Mouse (Mus musculus) CH12.LX (cell line): Measurements from ENCODE around the gene Gpx5. TPM values are rescaled to one million over a fixed set of nuclear protein-coding genes. Genes with fewer than 3 reads are reported as not detected.

ENCODE experiments used
- DNase-seq: peaks from one replicate; pipeline ENCODE4 v3.0.0-alpha.2; 2013; ENCODE audit errors: extremely low read depth
- H3K27ac ChIP-seq: 2 replicates; pipeline ENCODE4 v1.5.1; 2012; ENCODE audit warnings: low read depth, mild to moderate bottlenecking, control low read depth, moderate library complexity; ENCODE audit not compliant: insufficient read depth
- H3K27me3 ChIP-seq: replicated peaks from 2 replicates; pipeline ENCODE3; 2012; ENCODE audit warnings: inconsistent platforms
- H3K36me3 ChIP-seq, 2 experiments: replicated peaks in 1 of 2; 2 replicates each; pipeline versions ENCODE3 to v1.6.1; 2012; ENCODE audit warnings: inconsistent platforms in 1 of 2, low read length in 1 of 2, mild to moderate bottlenecking in 1 of 2, mixed read lengths in 1 of 2, moderate library complexity in 1 of 2; ENCODE audit not compliant: control insufficient read depth in 1 of 2, insufficient read depth in 1 of 2
- H3K4me1 ChIP-seq, 2 experiments: 2 replicates each; pipeline ENCODE4 v1.6.1; 2012; ENCODE audit warnings: inconsistent platforms in 1 of 2, moderate library complexity in 1 of 2; ENCODE audit not compliant: insufficient read depth in 2 of 2, control insufficient read depth in 1 of 2
- H3K4me2 ChIP-seq: 2 replicates; pipeline ENCODE4 v1.6.1; 2012; ENCODE audit warnings: low read depth, mild to moderate bottlenecking, control low read depth; ENCODE audit not compliant: poor library complexity, insufficient read depth, severe bottlenecking
- H3K4me3 ChIP-seq, 3 experiments: fragments of 150-350 bp in 1 of 3; sonication (generic) in 1 of 3; replicated peaks in 1 of 3; 2 replicates each; pipeline versions ENCODE3 to v1.5.1; 2011 to 2012; ENCODE audit warnings: low read depth in 2 of 3, low read length in 2 of 3, mild to moderate bottlenecking in 2 of 3, moderate library complexity in 2 of 3, control low read depth in 1 of 3, improper control_type of control experiment in 1 of 3, inconsistent platforms in 1 of 3, mixed read lengths in 1 of 3; ENCODE audit not compliant: poor library complexity in 1 of 3
- H3K79me2 ChIP-seq: replicated peaks from 2 replicates; pipeline ENCODE4 v1.6.1; 2012; ENCODE audit warnings: mild to moderate bottlenecking, moderate library complexity; ENCODE audit not compliant: control insufficient read depth, poor library complexity, insufficient read depth, severe bottlenecking; ENCODE audit errors: extremely low read depth
- H3K9ac ChIP-seq: 2 replicates; pipeline ENCODE4 v1.6.1; 2012; ENCODE audit warnings: low read depth, mild to moderate bottlenecking, control low read depth, moderate library complexity; ENCODE audit not compliant: insufficient read depth
- H3K9me3 ChIP-seq: replicated peaks from 2 replicates; pipeline ENCODE3; 2012; ENCODE audit warnings: low read length, inconsistent platforms, mixed read lengths
- BHLHE40 ChIP-seq: IDR thresholded peaks from 2 replicates; pipeline ENCODE4 v1.6.1; 2011; ENCODE audit warnings: mild to moderate bottlenecking, low read depth, low read length, improper control_type of control experiment
- CHD1 ChIP-seq: IDR thresholded peaks from 2 replicates; pipeline ENCODE4 v1.6.1; 2012; ENCODE audit warnings: low read depth, low read length, improper control_type of control experiment, inconsistent platforms
- E2F4 ChIP-seq: IDR thresholded peaks from 2 replicates; pipeline ENCODE4 v1.6.1; 2011; ENCODE audit warnings: low read depth, low read length, improper control_type of control experiment; ENCODE audit not compliant: insufficient replicate concordance
- ELF1 ChIP-seq: IDR thresholded peaks from 2 replicates; pipeline ENCODE4 v1.6.1; 2014; ENCODE audit warnings: low read depth, mild to moderate bottlenecking, inconsistent platforms, low read length, improper control_type of control experiment
- IRF4 ChIP-seq: IDR thresholded peaks from 2 replicates; pipeline ENCODE4 v1.6.1; 2014; ENCODE audit warnings: low read depth, mild to moderate bottlenecking, inconsistent platforms, low read length, improper control_type of control experiment
- JUN ChIP-seq: IDR thresholded peaks from 2 replicates; pipeline ENCODE4 v1.6.1; 2011; ENCODE audit warnings: low read depth, mild to moderate bottlenecking, low read length, improper control_type of control experiment, moderate library complexity; ENCODE audit not compliant: insufficient read depth
- JUND ChIP-seq: conservative IDR thresholded peaks from 2 replicates; pipeline ENCODE4 v1.6.1; 2011; ENCODE audit warnings: low read depth, low read length, improper control_type of control experiment
- MAZ ChIP-seq: IDR thresholded peaks from 2 replicates; pipeline ENCODE4 v1.6.1; 2012; ENCODE audit warnings: low read depth, mild to moderate bottlenecking, inconsistent platforms, low read length, improper control_type of control experiment, moderate library complexity
- MEF2A ChIP-seq: IDR thresholded peaks from 2 replicates; pipeline ENCODE4 v1.6.1; 2014; ENCODE audit warnings: low read depth, mild to moderate bottlenecking, inconsistent platforms, low read length, improper control_type of control experiment, borderline replicate concordance
- MYC ChIP-seq: IDR thresholded peaks from 2 replicates; pipeline ENCODE4 v1.6.1; 2011; ENCODE audit warnings: low read depth, mild to moderate bottlenecking, improper control_type of control experiment, low read length
- PAX5 ChIP-seq: IDR thresholded peaks from 2 replicates; pipeline ENCODE4 v1.6.1; 2012; ENCODE audit warnings: low read length, inconsistent platforms, mixed read lengths
- POLR2AphosphoS2 ChIP-seq: IDR thresholded peaks from 2 replicates; pipeline ENCODE4 v1.6.1; 2011; ENCODE audit warnings: low read depth, low read length, improper control_type of control experiment
- RAD21 ChIP-seq: IDR thresholded peaks from 2 replicates; pipeline ENCODE4 v1.6.1; 2011; ENCODE audit warnings: low read depth, mild to moderate bottlenecking, low read length, improper control_type of control experiment, moderate library complexity
- RCOR1 ChIP-seq: conservative IDR thresholded peaks from 2 replicates; pipeline ENCODE4 v1.6.1; 2012; ENCODE audit warnings: low read depth, mild to moderate bottlenecking, inconsistent platforms, low read length, improper control_type of control experiment
- SIN3A ChIP-seq: IDR thresholded peaks from 2 replicates; pipeline ENCODE4 v1.6.1; 2012; ENCODE audit warnings: low read length, improper control_type of control experiment, inconsistent platforms
- SMC3 ChIP-seq: IDR thresholded peaks from 2 replicates; pipeline ENCODE4 v1.6.1; 2011; ENCODE audit warnings: low read depth, low read length, improper control_type of control experiment
- TBP ChIP-seq: conservative IDR thresholded peaks from 2 replicates; pipeline ENCODE4 v1.6.1; 2011; ENCODE audit warnings: low read depth, low read length, improper control_type of control experiment
- TCF12 ChIP-seq: IDR thresholded peaks from 2 replicates; pipeline ENCODE4 v1.6.1; 2014; ENCODE audit warnings: low read depth, mild to moderate bottlenecking, inconsistent platforms, low read length, improper control_type of control experiment
- UBTF ChIP-seq: IDR thresholded peaks from 2 replicates; pipeline ENCODE4 v1.6.1; 2012; ENCODE audit warnings: low read depth, mild to moderate bottlenecking, inconsistent platforms, low read length, improper control_type of control experiment, moderate library complexity
- USF1 ChIP-seq: IDR thresholded peaks from 2 replicates; pipeline ENCODE4 v1.6.1; 2014; ENCODE audit warnings: low read depth, mild to moderate bottlenecking, inconsistent platforms, low read length, improper control_type of control experiment
- ZC3H11A ChIP-seq: IDR thresholded peaks from 2 replicates; pipeline ENCODE4 v1.6.1; 2012; ENCODE audit warnings: low read depth, mild to moderate bottlenecking, inconsistent platforms, low read length, improper control_type of control experiment
- ZNF384 ChIP-seq: IDR thresholded peaks from 2 replicates; pipeline ENCODE4 v1.6.1; 2012; ENCODE audit warnings: low read depth, low read length, improper control_type of control experiment, inconsistent platforms
- dilution Hi-C: fragments of 300-500 bp; cut with MboI; formaldehyde crosslinking; loops from 2 replicates; pipeline ENCODE4 v1.14.3; 2020; ENCODE audit warnings: low sequenced_read_pairs; ENCODE audit not compliant: extremely low pct_unique_long_range_greater_than_20kb, extremely low pct_ligation_motif_present
- in situ Hi-C: fragments of 300-500 bp; cut with MboI; formaldehyde crosslinking; loops from 3 replicates; pipeline ENCODE4 v1.14.3; 2019; ENCODE audit warnings: low sequenced_read_pairs, low pct_ligation_motif_present, low pct_unique_long_range_greater_than_20kb, mixed read lengths
- polyA plus RNA-seq: library from polyadenylated mRNA; unstranded; fragments of >175 nt; gene quantifications from 2 replicates; pipeline ENCODE4 v1.2.1, GENCODE M21; 2012; ENCODE audit warnings: low read depth; ENCODE audit not compliant: insufficient read length
- total RNA-seq, 2 experiments: library from RNA; depleted of rRNA; stranded (reverse); fragments of 300-350 nt in 1 of 2; fragments of >200 nt in 1 of 2; gene quantifications; 2 replicates each; pipeline ENCODE4 v1.2.3; 2012 to 2014

Gene Gpx5
- total and polyA plus RNA-seq, 3 experiments: not detected

GRCm38 (mm10) chr13:21279076-21279475 lies 13.5 kb downstream of the Gpx5 start:
- Histone ChIP-seq H3K4me3 (peak overlapping the region; percentile 54 to 79 (median 70)), H3K9ac (peak overlapping the region; percentile 74), H3K36me3 (no peaks in the 10 kb centered on the region), H3K4me2 (peak overlapping the region; percentile 100), H3K4me1 (peaks cover 0 to 17% of the 10 kb centered on the region in 2 experiments; a peak in 2 of 4 replicates), H3K79me2 (no peaks in the 10 kb centered on the region), H3K27me3 (peaks cover 22% of the 10 kb centered on the region), H3K27ac (no peak overlapping the region), H3K9me3 (no peaks in the 10 kb centered on the region)
- no peak for DNase-seq
- no peak for TF ChIP-seq POLR2AphosphoS2
- peak; percentile 64; the same call in 1 of the 2 replicates for TF ChIP-seq SIN3A
- TF ChIP-seq RAD21: no peak
- no peak for TF ChIP-seq USF1
- 0 out of 2 replicates have a peak, but pooled peaks have one; percentile 8 for TF ChIP-seq MEF2A
- TF ChIP-seq TBP: no peak
- no peak for TF ChIP-seq E2F4
- peak; percentile 59 for TF ChIP-seq BHLHE40
- TF ChIP-seq SMC3: no peak
- TF ChIP-seq JUND: no peak
- TF ChIP-seq PAX5: no peak
- TF ChIP-seq ELF1: no peak
- no peak for TF ChIP-seq IRF4
- TF ChIP-seq RCOR1: no peak
- no peak for TF ChIP-seq MYC
- TF ChIP-seq CHD1: no peak
- in situ Hi-C loops: loop anchor here (5.0 kb wide), 1 partner anchor 48 kb away; no protein-coding TSS in a partner anchor
- dilution Hi-C loops: no loop called here

DNA sequence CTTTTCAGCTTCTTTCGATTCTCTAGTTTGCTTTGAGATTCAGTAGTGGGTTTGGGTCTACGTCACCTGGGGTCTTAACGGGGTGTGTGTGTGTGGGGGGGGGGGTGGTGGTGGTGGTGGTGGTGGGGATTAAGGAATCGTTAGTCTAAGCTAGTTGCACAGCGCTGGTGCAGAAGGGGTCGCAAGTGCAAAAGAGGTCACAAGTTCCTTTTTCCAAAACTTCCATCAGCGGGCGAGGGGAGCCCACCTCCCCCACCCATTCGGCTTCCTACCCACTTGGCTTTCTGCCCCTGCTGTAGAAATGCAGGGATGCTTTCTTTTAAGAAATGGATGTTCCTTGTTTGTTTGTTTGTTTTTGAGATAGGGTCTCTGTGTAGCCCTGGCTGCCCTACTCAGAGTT lies 16.0 kb downstream of the Gpx5 start:
- H3K4me1 ChIP-seq: peaks cover 0 to 17% of the 10 kb centered on the region in 2 experiments; a peak in 2 of 4 replicates
- H3K27me3 ChIP-seq: peaks cover 34% of the 10 kb centered on the region
- H3K27ac ChIP-seq: no peak overlapping the region
- TF ChIP-seq JUN (no peak), UBTF (no peak), MEF2A (no peak), ZNF384 (no peak), SMC3 (no peak), ZC3H11A (no peak), MAZ (no peak), MYC (no peak), TCF12 (no peak)
- no peaks in the 10 kb centered on the region for H3K9me3 ChIP-seq
- H3K79me2 ChIP-seq: no peaks in the 10 kb centered on the region
- H3K4me3 ChIP-seq: peak overlapping the region; percentile 69 to 85 (median 84)
- dilution Hi-C loops: no loop called here
- H3K36me3 ChIP-seq: no peaks in the 10 kb centered on the region
- peak overlapping the region; percentile 93 for H3K4me2 ChIP-seq
- no peak for DNase-seq
- in situ Hi-C loops: loop anchor here (5.0 kb wide), 1 partner anchor 51 kb away; no protein-coding TSS in a partner anchor
- peak overlapping the region; percentile 61 for H3K9ac ChIP-seq
